Mouse (Mus musculus) embryonic facial prominence, embryonic 12.5 days (tissue): ENCODE measurements around the gene Spag9. TPM values are rescaled to one million over a fixed set of nuclear protein-coding genes. Genes with fewer than 3 reads are reported as not detected.
A peak's percentile ranks its signal among the peaks of the same experiment; 100 is the strongest.

Experiments used
- ATAC-seq: fragments of 200-750 bp; cut with Nextera tagmentation; 2 replicates; pipeline ENCODE4 v1.8.0; 2017; ENCODE audit not compliant: insufficient number of reproducible peaks, insufficient read depth, low FRiP score, low TSS enrichment
- H3K27ac ChIP-seq: fragments of 300-500 bp; sonication (generic); 2 replicates; pipeline ENCODE4 v1.5.1; 2016; ENCODE audit warnings: mild to moderate bottlenecking
- H3K27me3 ChIP-seq: fragments of 300-500 bp; sonication (generic); 2 replicates; pipeline ENCODE4 v1.6.1; 2016; ENCODE audit warnings: mild to moderate bottlenecking, moderate library complexity
- H3K36me3 ChIP-seq: fragments of 300-500 bp; sonication (generic); 2 replicates; pipeline ENCODE4 v1.6.1; 2016; ENCODE audit warnings: mild to moderate bottlenecking
- H3K4me1 ChIP-seq: fragments of 300-500 bp; sonication (generic); 2 replicates; pipeline ENCODE4 v1.6.1; 2016
- H3K4me2 ChIP-seq: fragments of 300-500 bp; sonication (generic); replicated peaks from 2 replicates; pipeline ENCODE4 v1.6.1; 2016; ENCODE audit warnings: mild to moderate bottlenecking, moderate library complexity
- H3K4me3 ChIP-seq: fragments of 300-500 bp; sonication (generic); 2 replicates; pipeline ENCODE4 v1.5.1; 2016; ENCODE audit warnings: mild to moderate bottlenecking
- H3K9ac ChIP-seq: fragments of 300-500 bp; sonication (generic); 2 replicates; pipeline ENCODE4 v1.6.1; 2016; ENCODE audit warnings: mild to moderate bottlenecking, moderate library complexity
- H3K9me3 ChIP-seq: fragments of 300-500 bp; sonication (generic); 2 replicates; pipeline ENCODE4 v1.6.1; 2016; ENCODE audit warnings: mild to moderate bottlenecking, moderate library complexity
- WGBS: fragments of 180-500 bp; shearing (Covaris S2); methylation state at CpG from one replicate; pipeline ENCODE4 v1.1.7; 2016; 5-methylcytosine and 5-hydroxymethylcytosine counted together
- polyA plus RNA-seq: library from polyadenylated mRNA; unstranded; fragments of >200 nt; fragmentation: Nextera tagmentation; extraction: Ambion mirVana; gene quantifications from 2 replicates; pipeline ENCODE4 v1.2.1, GENCODE M21; 2016

The Spag9 gene
- polyA plus RNA-seq, 1 experiment from 2014 or later, result 56.5 TPM

DNA sequence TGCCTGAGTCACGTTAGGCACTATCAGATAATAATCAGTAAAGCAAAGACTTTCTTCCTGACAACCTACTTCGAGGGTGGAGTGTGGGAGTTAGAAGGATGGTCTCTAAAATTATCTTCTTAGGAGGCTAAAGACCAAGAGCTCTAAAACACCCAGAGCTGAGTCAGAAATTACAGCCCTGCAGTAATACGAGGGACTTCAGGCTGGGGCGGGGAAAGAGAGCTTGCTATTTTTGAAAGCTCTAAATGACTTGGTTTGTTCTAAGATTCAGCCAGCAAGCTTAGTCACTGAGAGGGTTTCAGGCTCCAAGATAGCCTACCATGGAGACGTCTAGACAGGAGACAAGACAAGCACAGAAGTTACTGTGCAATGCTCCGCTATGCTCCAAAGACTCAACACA lies 30.5 kb upstream of the Spag9 start:
- 94% methylated on average over 6 of the region's 6 CpGs for WGBS
- Histone ChIP-seq H3K27me3 (no peaks in the 10 kb centered on the region), H3K36me3 (peaks cover 50% of the 10 kb centered on the region), H3K27ac (no peak overlapping the region), H3K9me3 (no peaks in the 10 kb centered on the region), H3K9ac (no peak overlapping the region), H3K4me3 (no peak overlapping the region), H3K4me2 (no peak overlapping the region), H3K4me1 (peaks cover 5% of the 10 kb centered on the region; the same call in 1 of the 2 replicates)
- no peak for ATAC-seq

GRCm38 (mm10) chr11:93967381-93967780 lies 28.5 kb upstream of the Spag9 start:
- no peak for ATAC-seq
- WGBS, result 3% methylated on average over 11 of the region's 11 CpGs
- Histone ChIP-seq H3K4me2 (peak overlapping the region; percentile 82), H3K27me3 (no peaks in the 10 kb centered on the region), H3K9me3 (no peaks in the 10 kb centered on the region), H3K4me3 (peak overlapping the region; percentile 74), H3K36me3 (peaks cover 33% of the 10 kb centered on the region), H3K9ac (peak overlapping the region; percentile 76), H3K27ac (peak overlapping the region; percentile 76), H3K4me1 (peaks cover 5% of the 10 kb centered on the region; the same call in 1 of the 2 replicates)

GRCm38 (mm10) chr11:93968005-93968847 lies 27.7 kb upstream of the Spag9 start, which contains the start of the genes Gm20390 and Nme1:
Gene Gm20390 (minus strand): TSS chr11:93968293.
Gene Nme1 (minus strand): TSS chr11:93968521.
- Histone ChIP-seq H3K4me1 (peaks cover 5% of the 10 kb centered on the region; the same call in 1 of the 2 replicates), H3K4me3 (peak within 1 kb of the TSS; percentile 74), H3K9me3 (no peaks in the 10 kb centered on the region), H3K4me2 (peak within 1 kb of the TSS; percentile 82), H3K27ac (peak within 1 kb of the TSS; percentile 76), H3K9ac (peak within 1 kb of the TSS; percentile 76), H3K36me3 (peaks cover 25% of the 10 kb centered on the region), H3K27me3 (no peaks in the 10 kb centered on the region)
- WGBS, result 1% methylated on average over 40 of the region's 40 CpGs
- peak; percentile 93 for ATAC-seq

DNA sequence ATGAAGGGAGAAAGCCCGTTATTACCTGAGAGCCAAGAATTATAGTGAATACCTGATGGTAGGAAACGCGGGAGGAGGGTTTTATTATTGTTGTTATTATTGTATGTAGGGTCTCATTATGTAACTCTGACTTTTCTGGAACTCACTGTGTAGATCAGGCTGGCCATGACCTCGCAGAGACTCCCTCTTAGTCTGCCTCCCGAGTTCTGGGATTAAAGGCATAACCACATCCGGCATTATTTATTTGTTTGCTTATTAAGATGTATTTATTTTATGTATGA lies 27.1 kb upstream of the Spag9 start:
- no peak for ATAC-seq
- Histone ChIP-seq H3K36me3 (peaks cover 21% of the 10 kb centered on the region), H3K4me3 (peak overlapping the region; percentile 74), H3K4me1 (peaks cover 5% of the 10 kb centered on the region; the same call in 1 of the 2 replicates), H3K27ac (no peak overlapping the region), H3K4me2 (peak overlapping the region; percentile 30), H3K27me3 (no peaks in the 10 kb centered on the region), H3K9me3 (no peaks in the 10 kb centered on the region), H3K9ac (no peak overlapping the region)
- 54% methylated on average over 6 of the region's 6 CpGs for WGBS

- Histone ChIP-seq H3K36me3 (peaks cover 17% of the 10 kb centered on the region), H3K27me3 (no peaks in the 10 kb centered on the region), H3K4me3 (no peak overlapping the region), H3K4me2 (no peak overlapping the region), H3K4me1 (peaks cover 5% of the 10 kb centered on the region; the same call in 1 of the 2 replicates), H3K9me3 (no peaks in the 10 kb centered on the region), H3K9ac (no peak overlapping the region), H3K27ac (no peak overlapping the region)
- 95% methylated on average over 6 of the region's 6 CpGs for WGBS
- no peak for ATAC-seq
Observed at GRCm38 (mm10) chr11:93969171-93969570, 26.7 kb upstream of the Spag9 start.

- no peaks in the 10 kb centered on the region for H3K27me3 ChIP-seq
- no peak overlapping the region for H3K4me2 ChIP-seq
- WGBS, result 66% methylated on average over 1 of the region's 1 CpGs
- peaks cover 11% of the 10 kb centered on the region for H3K36me3 ChIP-seq
- H3K4me1 ChIP-seq, result peaks cover 3% of the 10 kb centered on the region; the same call in 1 of the 2 replicates
- H3K4me3 ChIP-seq, result no peak overlapping the region
- H3K27ac ChIP-seq, result no peak overlapping the region
- no peak for ATAC-seq
- no peaks in the 10 kb centered on the region for H3K9me3 ChIP-seq
- H3K9ac ChIP-seq, result no peak overlapping the region
Observed at GRCm38 (mm10) chr11:93969799-93970198, 26.1 kb upstream of the Spag9 start.

GRCm38 (mm10) chr11:93972951-93973350 lies 22.9 kb upstream of the Spag9 start:
- ATAC-seq, result no peak
- no peaks in the 10 kb centered on the region for H3K36me3 ChIP-seq
- 85% methylated on average over 5 of the region's 5 CpGs for WGBS
- H3K4me1 ChIP-seq, result no peaks in the 10 kb centered on the region
- H3K9me3 ChIP-seq, result no peaks in the 10 kb centered on the region
- no peak overlapping the region for H3K4me3 ChIP-seq
- H3K27me3 ChIP-seq, result no peaks in the 10 kb centered on the region
- H3K9ac ChIP-seq, result no peak overlapping the region
- H3K4me2 ChIP-seq, result no peak overlapping the region
- no peak overlapping the region for H3K27ac ChIP-seq

DNA sequence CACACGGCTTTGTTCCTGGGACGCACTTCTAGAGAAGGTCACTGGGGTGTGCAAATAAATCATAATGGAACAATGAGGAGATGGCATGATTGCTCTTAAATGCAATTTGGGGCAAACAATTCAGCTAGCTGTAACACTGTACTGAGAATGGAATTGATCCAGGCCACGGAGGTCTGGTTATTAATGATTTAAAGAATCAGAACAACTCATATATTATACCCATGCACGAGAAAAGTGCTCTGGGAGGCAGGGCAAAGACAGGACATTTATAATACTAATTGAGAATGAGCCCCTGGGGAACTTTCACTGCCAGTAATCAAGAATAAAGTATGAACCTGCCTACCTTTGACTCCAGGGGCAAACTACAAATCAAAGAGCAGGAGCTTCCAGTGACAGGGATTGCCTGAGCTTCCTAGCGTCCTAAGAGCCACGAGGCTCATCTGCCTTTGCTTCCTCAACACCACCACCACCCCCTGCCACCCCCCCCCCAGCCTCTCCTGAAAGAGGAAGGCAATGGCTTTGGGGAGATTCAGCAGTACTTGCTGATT lies 16.3 kb upstream of the Spag9 start:
- WGBS, result 58% methylated on average over 6 of the region's 6 CpGs

DNA sequence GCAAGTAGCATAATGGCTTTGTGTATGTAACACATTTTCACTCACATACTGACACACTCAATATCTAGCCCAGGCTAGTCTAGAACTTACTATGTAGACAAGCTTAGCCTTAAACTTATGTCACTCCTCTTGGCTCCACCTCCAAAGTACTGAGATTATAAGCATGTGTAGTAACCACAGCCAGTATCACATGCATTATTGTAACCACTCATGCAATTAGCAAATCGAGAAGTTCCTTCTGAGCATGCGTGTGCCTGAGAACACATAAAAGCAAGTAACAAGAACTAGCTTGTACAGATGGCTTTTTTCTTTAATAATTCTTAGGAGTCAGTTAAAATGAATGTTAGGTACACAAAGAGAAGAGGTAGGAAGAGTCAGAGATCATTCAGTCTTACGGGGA lies 11.3 kb upstream of the Spag9 start:
- no peak overlapping the region for H3K4me3 ChIP-seq
- H3K9me3 ChIP-seq, result no peaks in the 10 kb centered on the region
- H3K9ac ChIP-seq, result no peak overlapping the region
- no peak overlapping the region for H3K4me2 ChIP-seq
- ATAC-seq, result no peak
- no peak overlapping the region for H3K27ac ChIP-seq
- WGBS, result 88% methylated on average over 3 of the region's 3 CpGs
- no peaks in the 10 kb centered on the region for H3K27me3 ChIP-seq
- no peaks in the 10 kb centered on the region for H3K4me1 ChIP-seq
- no peaks in the 10 kb centered on the region for H3K36me3 ChIP-seq

More for the DNA sequence above, 16.3 kb upstream of the Spag9 start:
- Histone ChIP-seq H3K27me3 (no peaks in the 10 kb centered on the region), H3K4me2 (no peak overlapping the region), H3K4me1 (no peaks in the 10 kb centered on the region), H3K36me3 (no peaks in the 10 kb centered on the region), H3K27ac (no peak overlapping the region), H3K9me3 (no peaks in the 10 kb centered on the region), H3K4me3 (no peak overlapping the region), H3K9ac (no peak overlapping the region)
- ATAC-seq, result no peak

- 86% methylated on average over 5 of the region's 5 CpGs for WGBS
Observed at GRCm38 (mm10) chr11:93985265-93985664, 10.6 kb upstream of the Spag9 start.

DNA sequence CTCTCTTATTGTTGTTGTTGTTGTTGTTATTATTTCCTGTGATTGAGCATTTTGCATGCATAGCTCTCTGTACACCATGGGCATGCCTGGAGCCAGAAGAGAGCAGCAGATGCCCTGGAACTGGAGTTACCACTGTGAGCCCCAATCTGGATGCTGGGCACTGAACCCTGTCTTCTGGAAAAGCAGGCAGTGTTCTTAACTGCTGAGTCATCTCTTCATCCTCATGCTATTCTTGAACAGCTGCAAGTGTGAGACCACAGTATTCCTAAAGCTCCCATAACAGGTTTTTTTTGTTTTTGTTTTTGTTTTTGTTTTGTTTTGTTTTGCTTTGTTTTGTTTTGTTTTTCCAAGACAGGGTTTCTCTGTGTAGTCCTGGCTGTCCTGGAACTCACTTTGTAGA lies 9.6 kb upstream of the Spag9 start:
- Histone ChIP-seq H3K9ac (no peak overlapping the region), H3K36me3 (no peaks in the 10 kb centered on the region), H3K9me3 (no peaks in the 10 kb centered on the region), H3K27me3 (no peaks in the 10 kb centered on the region), H3K4me1 (no peaks in the 10 kb centered on the region), H3K4me3 (no peak overlapping the region), H3K27ac (no peak overlapping the region), H3K4me2 (no peak overlapping the region)
- ATAC-seq, result no peak

More at GRCm38 (mm10) chr11:93985265-93985664, 10.6 kb upstream of the Spag9 start:
- no peak overlapping the region for H3K9ac ChIP-seq
- H3K4me3 ChIP-seq, result no peak overlapping the region
- H3K4me2 ChIP-seq, result no peak overlapping the region
- ATAC-seq, result no peak
- no peaks in the 10 kb centered on the region for H3K36me3 ChIP-seq
- no peaks in the 10 kb centered on the region for H3K27me3 ChIP-seq
- no peak overlapping the region for H3K27ac ChIP-seq
- no peaks in the 10 kb centered on the region for H3K4me1 ChIP-seq
- H3K9me3 ChIP-seq, result no peaks in the 10 kb centered on the region

DNA sequence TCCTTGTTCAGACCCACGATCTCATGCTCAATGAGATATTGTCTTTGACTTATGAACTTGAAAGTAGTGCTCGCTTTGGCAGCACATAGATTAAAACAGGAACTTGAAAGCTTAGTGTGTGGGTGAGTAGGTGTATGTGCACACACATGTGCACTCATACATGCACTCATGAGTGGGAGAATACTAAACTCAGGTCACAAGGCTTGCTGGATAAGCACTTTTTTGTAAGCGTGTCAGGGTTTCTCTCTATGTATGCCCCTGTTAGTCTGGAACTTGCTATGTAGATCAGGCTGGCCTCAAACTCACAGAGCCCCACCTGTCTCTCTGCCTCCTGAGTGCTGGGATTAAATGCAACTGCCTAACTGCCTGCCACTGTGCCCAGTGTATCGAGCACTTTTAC lies 8.9 kb upstream of the Spag9 start:
- Histone ChIP-seq H3K9ac (no peak overlapping the region), H3K4me2 (no peak overlapping the region), H3K36me3 (no peaks in the 10 kb centered on the region), H3K27me3 (no peaks in the 10 kb centered on the region), H3K4me1 (no peaks in the 10 kb centered on the region), H3K4me3 (no peak overlapping the region), H3K9me3 (no peaks in the 10 kb centered on the region), H3K27ac (no peak overlapping the region)
- WGBS, result 84% methylated on average over 4 of the region's 4 CpGs
- ATAC-seq, result no peak
